ENCODE assay signal across 8 mouse cellular contexts in the genomic region with DNA sequence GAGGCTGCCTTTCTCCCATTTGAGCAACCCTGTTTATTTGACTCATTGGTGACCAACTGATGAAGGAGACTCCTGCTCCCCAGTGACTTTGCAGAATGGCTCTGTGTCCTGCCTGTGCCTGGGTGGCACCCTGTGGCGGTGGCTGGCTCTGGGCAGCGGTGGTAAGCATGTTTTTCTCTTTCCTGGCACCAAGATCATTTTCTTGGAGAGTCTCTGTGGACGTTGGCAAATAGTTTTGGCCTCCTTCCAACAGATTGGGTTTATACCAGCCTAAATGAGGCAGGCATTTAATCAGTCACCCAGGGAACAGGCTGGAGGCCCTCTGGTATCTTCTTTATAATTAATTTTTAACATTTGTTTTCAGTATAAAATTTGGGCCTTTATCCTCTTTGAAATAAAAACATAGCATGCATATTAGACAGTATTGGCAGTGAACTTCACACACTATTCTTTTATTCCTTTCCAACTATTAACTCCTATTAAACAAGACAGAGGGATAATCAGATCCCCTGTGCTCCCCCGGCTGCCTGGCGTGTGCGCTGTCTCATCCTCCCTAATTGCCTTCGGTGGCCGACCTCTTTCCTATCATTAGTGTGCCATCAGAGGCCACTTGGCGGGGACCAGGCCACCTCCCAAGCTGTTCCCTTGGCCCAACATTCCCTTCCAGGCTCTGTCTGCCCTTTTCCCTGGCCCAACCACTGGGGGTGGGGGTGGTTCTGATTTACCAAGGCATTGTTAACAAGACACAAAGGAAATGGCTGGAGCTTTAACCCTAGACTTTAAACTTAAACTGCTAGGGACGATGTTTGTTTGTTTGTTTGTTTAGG.
DNase-seq lines count a peak whose midpoint lies in the region; ATAC-seq and TF ChIP-seq lines count a peak whose summit lies in the region.

No protein-coding gene starts in this region.

- no peak overlapping the region for H3K9ac ChIP-seq in forebrain, embryonic 15.5 days (replicated peaks)
- no peak overlapping the region for H3K9ac ChIP-seq in midbrain, embryonic 15.5 days

- peaks cover 37% of the 10 kb centered on the region; the same call in 1 of the 2 replicates for H3K27me3 ChIP-seq in forebrain, embryonic 15.5 days
- peaks cover 12% of the 10 kb centered on the region for H3K27me3 ChIP-seq in midbrain, embryonic 15.5 days (replicated peaks)

- ATAC-seq in forebrain, embryonic 15.5 days (replicated peaks) = peak; percentile 91
- ATAC-seq in midbrain, embryonic 15.5 days (replicated peaks) = peak; percentile 75

- no peaks in the 10 kb centered on the region for H3K36me3 ChIP-seq in forebrain, embryonic 15.5 days
- no peaks in the 10 kb centered on the region for H3K36me3 ChIP-seq in midbrain, embryonic 15.5 days (replicated peaks)

- no peak overlapping the region for H3K4me3 ChIP-seq in lung, adult 2 months (replicated peaks; ENCODE audit: extremely low read depth, low read depth, low read length)
- no peak overlapping the region for H3K4me3 ChIP-seq in forebrain, embryonic 15.5 days
- H3K4me3 ChIP-seq in midbrain, embryonic 15.5 days = no peak overlapping the region

- peak overlapping the region; percentile 67 for H3K27ac ChIP-seq in forebrain, embryonic 15.5 days (replicated peaks)
- peak overlapping the region; percentile 61 for H3K27ac ChIP-seq in midbrain, embryonic 15.5 days

- DNase-seq in lung, adult 2 months = peak; percentile 5
- DNase-seq in lung, postnatal 4 days = no peak
- peak; percentile 94 for DNase-seq in brain, embryonic 14.5 days (ENCODE audit: low read depth)
- no peak for DNase-seq in left cerebral cortex, adult 11 months (ENCODE audit: low spot score)
- DNase-seq in testis, postnatal 14 days (ENCODE audit: low spot score) = no peak
- no peak for DNase-seq in spleen, postnatal 14 days (ENCODE audit: low spot score in 2 of 2)

- no peak overlapping the region for H3K4me2 ChIP-seq in forebrain, embryonic 15.5 days (replicated peaks)
- H3K4me2 ChIP-seq in midbrain, embryonic 15.5 days = no peak overlapping the region

- no peaks in the 10 kb centered on the region for H3K9me3 ChIP-seq in forebrain, embryonic 15.5 days
- H3K9me3 ChIP-seq in midbrain, embryonic 15.5 days = no peaks in the 10 kb centered on the region

- no peak for TF ChIP-seq CTCF in lung, adult 2 months (IDR thresholded peaks at IDR 0.05; ENCODE audit: insufficient read depth, low read length)
- no peak for TF ChIP-seq CTCF in brain, embryonic 14.5 days (IDR thresholded peaks at IDR 0.05; ENCODE audit: borderline replicate concordance, extremely low read depth, insufficient read depth, insufficient read length)

- 49% methylated on average over 10 of the region's 10 CpGs for WGBS in lung, adult 2 months
- WGBS in forebrain, embryonic 15.5 days = 11% methylated on average over 10 of the region's 10 CpGs
- WGBS in midbrain, embryonic 15.5 days = 21% methylated on average over 10 of the region's 10 CpGs

- H3K4me1 ChIP-seq in lung, adult 2 months (ENCODE audit: control insufficient read depth, insufficient read depth, low read length) = no peaks in the 10 kb centered on the region
- peaks cover 32% of the 10 kb centered on the region for H3K4me1 ChIP-seq in forebrain, embryonic 15.5 days
- H3K4me1 ChIP-seq in midbrain, embryonic 15.5 days = peaks cover 22% of the 10 kb centered on the region

- TF ChIP-seq POLR2A in lung, adult 2 months (IDR thresholded peaks at IDR 0.05; ENCODE audit: borderline replicate concordance, extremely low read depth, low read depth, low read length) = no peak
- TF ChIP-seq POLR2A in brain, embryonic 14.5 days (IDR thresholded peaks at IDR 0.05; ENCODE audit: borderline replicate concordance, extremely low read depth, insufficient read depth, insufficient read length, poor library complexity, severe bottlenecking) = no peak

Comparison
In these comparisons a context has a peak if more than half of its experiments do, and no peak if none do; other contexts are left out.
1. DNase-seq: peak in lung, adult 2 months (single experiment) and brain, embryonic 14.5 days (single experiment); none in lung, postnatal 4 days (0 of 2), left cerebral cortex, adult 11 months (single experiment), testis, postnatal 14 days (single experiment) and spleen, postnatal 14 days (0 of 2).